Mouse (Mus musculus) liver, embryonic 11.5 days (tissue): ENCODE measurements around the gene Gm340. TPM values are rescaled to one million over a fixed set of nuclear protein-coding genes. Genes with fewer than 3 reads are reported as not detected.

Source experiments
- ATAC-seq: fragments of 200-750 bp; cut with Nextera tagmentation; replicated peaks from 2 replicates; pipeline ENCODE4 v1.8.0; 2017; ENCODE audit warnings: moderate number of reproducible peaks, mild to moderate bottlenecking, moderate TSS enrichment, moderate library complexity; ENCODE audit not compliant: low FRiP score
- DNase-seq: peaks from one replicate; pipeline ENCODE4 v3.0.0-alpha.2; 2017; ENCODE audit warnings: low spot score
- H3K27ac ChIP-seq: fragments of 300-500 bp; sonication (generic); 2 replicates; pipeline ENCODE4 v1.5.1; 2014; ENCODE audit warnings: mild to moderate bottlenecking, low read depth, low read length, control low read depth
- H3K27me3 ChIP-seq: fragments of 300-500 bp; sonication (generic); replicated peaks from 2 replicates; pipeline ENCODE4 v1.6.1; 2014; ENCODE audit warnings: low read length, mixed read lengths; ENCODE audit not compliant: control insufficient read depth, insufficient read depth
- H3K36me3 ChIP-seq: fragments of 300-500 bp; sonication (generic); 2 replicates; pipeline ENCODE4 v1.6.1; 2014; ENCODE audit warnings: mild to moderate bottlenecking, low read length, moderate library complexity, mixed read lengths; ENCODE audit not compliant: control insufficient read depth, insufficient read depth
- H3K4me1 ChIP-seq: fragments of 300-500 bp; sonication (generic); replicated peaks from 2 replicates; pipeline ENCODE4 v1.6.1; 2014; ENCODE audit warnings: low read length, mixed read lengths; ENCODE audit not compliant: control insufficient read depth, insufficient read depth
- H3K4me2 ChIP-seq: fragments of 300-500 bp; sonication (generic); 2 replicates; pipeline ENCODE4 v1.6.1; 2014; ENCODE audit warnings: mild to moderate bottlenecking, control low read depth, moderate library complexity
- H3K4me3 ChIP-seq: fragments of 300-500 bp; sonication (generic); 2 replicates; pipeline ENCODE4 v1.5.1; 2014; ENCODE audit warnings: low read depth, low read length, control low read depth
- H3K9ac ChIP-seq: fragments of 300-500 bp; sonication (generic); 2 replicates; pipeline ENCODE4 v1.6.1; 2014; ENCODE audit warnings: low read depth, low read length, control low read depth
- H3K9me3 ChIP-seq: fragments of 300-500 bp; sonication (generic); 2 replicates; pipeline ENCODE4 v1.6.1; 2016; ENCODE audit warnings: low read length, inconsistent platforms, mixed read lengths; ENCODE audit not compliant: control insufficient read depth
- WGBS: fragments of 180-500 bp; shearing (Covaris S2); extraction: QIAGEN DNeasy Blood & Tissue Kit; methylation state at CpG from one replicate; pipeline ENCODE4 v1.1.7; 2014; 5-methylcytosine and 5-hydroxymethylcytosine counted together
- microRNA-seq: library from miRNA; unstranded; fragments of <30 nt; microRNA quantifications from one replicate; pipeline ENCODE4, GENCODE M21; 2017; ENCODE audit warnings: borderline number of aligned reads
- polyA plus RNA-seq: library from polyadenylated mRNA; unstranded; fragments of >200 nt; fragmentation: Nextera tagmentation; extraction: Ambion mirVana; gene quantifications from 2 replicates; pipeline ENCODE4 v1.2.1, GENCODE M21; 2014

Gene Gm340
- polyA plus RNA-seq, 1 experiment from 2014 or later: 4.1 TPM

- no peak overlapping the region for H3K27ac ChIP-seq
- no peaks in the 10 kb centered on the region for H3K9me3 ChIP-seq
- H3K36me3 ChIP-seq: no peaks in the 10 kb centered on the region
- H3K4me3 ChIP-seq: no peak overlapping the region
- no peak overlapping the region for H3K9ac ChIP-seq
- WGBS: 79% methylated on average over 19 of the region's 19 CpGs
- DNase-seq: no peak
- no peak overlapping the region for H3K4me2 ChIP-seq
- ATAC-seq: no peak
- H3K27me3 ChIP-seq: no peaks in the 10 kb centered on the region
- no peaks in the 10 kb centered on the region for H3K4me1 ChIP-seq
Observed at GRCm38 (mm10) chr19:41618771-41619385, 36.7 kb downstream of the Gm340 start.

GRCm38 (mm10) chr19:41620366-41621092 lies 38.4 kb downstream of the Gm340 start:
- no peak for DNase-seq
- Histone ChIP-seq H3K4me2 (no peak overlapping the region), H3K4me3 (no peak overlapping the region), H3K36me3 (no peaks in the 10 kb centered on the region), H3K4me1 (no peaks in the 10 kb centered on the region), H3K9me3 (no peaks in the 10 kb centered on the region), H3K27ac (no peak overlapping the region), H3K9ac (no peak overlapping the region), H3K27me3 (no peaks in the 10 kb centered on the region)
- no peak for ATAC-seq
- WGBS: 81% methylated on average over 14 of the region's 14 CpGs

- ATAC-seq: no peak
- Histone ChIP-seq H3K9ac (no peak overlapping the region), H3K4me3 (no peak overlapping the region), H3K27me3 (no peaks in the 10 kb centered on the region), H3K4me2 (no peak overlapping the region), H3K4me1 (no peaks in the 10 kb centered on the region), H3K36me3 (no peaks in the 10 kb centered on the region), H3K9me3 (no peaks in the 10 kb centered on the region), H3K27ac (no peak overlapping the region)
- WGBS: 86% methylated on average over 11 of the region's 11 CpGs
- no peak for DNase-seq
Observed at GRCm38 (mm10) chr19:41628970-41629369, 46.8 kb downstream of the Gm340 start.

GRCm38 (mm10) chr19:41629532-41629931 lies 47.4 kb downstream of the Gm340 start:
- Histone ChIP-seq H3K4me2 (no peak overlapping the region), H3K27ac (no peak overlapping the region), H3K9ac (no peak overlapping the region), H3K27me3 (no peaks in the 10 kb centered on the region), H3K4me3 (no peak overlapping the region), H3K9me3 (no peaks in the 10 kb centered on the region), H3K4me1 (no peaks in the 10 kb centered on the region), H3K36me3 (no peaks in the 10 kb centered on the region)
- no peak for ATAC-seq
- 42% methylated on average over 5 of the region's 5 CpGs for WGBS
- peak; percentile 45 for DNase-seq

GRCm38 (mm10) chr19:41634099-41634498 lies 51.9 kb downstream of the Gm340 start:
- WGBS: 65% methylated on average over 10 of the region's 10 CpGs

GRCm38 (mm10) chr19:41634999-41635398 lies 52.8 kb downstream of the Gm340 start:
- no peak for ATAC-seq
- 67% methylated on average over 6 of the region's 6 CpGs for WGBS
- no peaks in the 10 kb centered on the region for H3K27me3 ChIP-seq
- no peak overlapping the region for H3K4me3 ChIP-seq
- no peaks in the 10 kb centered on the region for H3K4me1 ChIP-seq
- H3K4me2 ChIP-seq: no peak overlapping the region
- no peak overlapping the region for H3K27ac ChIP-seq
- no peaks in the 10 kb centered on the region for H3K36me3 ChIP-seq
- no peak overlapping the region for H3K9ac ChIP-seq
- no peaks in the 10 kb centered on the region for H3K9me3 ChIP-seq
- no peak for DNase-seq

More at GRCm38 (mm10) chr19:41634099-41634498, 51.9 kb downstream of the Gm340 start:
- H3K9ac ChIP-seq: no peak overlapping the region
- no peak overlapping the region for H3K27ac ChIP-seq
- no peak for ATAC-seq
- H3K27me3 ChIP-seq: no peaks in the 10 kb centered on the region
- H3K9me3 ChIP-seq: no peaks in the 10 kb centered on the region
- H3K36me3 ChIP-seq: no peaks in the 10 kb centered on the region
- no peaks in the 10 kb centered on the region for H3K4me1 ChIP-seq
- H3K4me3 ChIP-seq: no peak overlapping the region
- DNase-seq: no peak
- no peak overlapping the region for H3K4me2 ChIP-seq

Small RNA genes lying within 50 kb of the gene (microRNA-seq; reads per million reads assigned to microRNA genes)
- gene Mir8091: 1.4 reads per million

Other genes with a start within 250 kb of the Gm340 start
- gene Pik3ap1, start 197.3 kb upstream of the Gm340 start, polyA plus RNA-seq: 5.4 and 5.6 TPM in 2 replicates
- 10.0 and 10.4 TPM in 2 replicates for gene Lcor, start 99.7 kb upstream of the Gm340 start, polyA plus RNA-seq
- 0.16 and 0.26 TPM in 2 replicates for gene Slit1, start 161.3 kb downstream of the Gm340 start, polyA plus RNA-seq
- 55.6 and 63.4 TPM in 2 replicates for gene Arhgap19, start 219.7 kb downstream of the Gm340 start, polyA plus RNA-seq
- gene Frat1, start 247.6 kb downstream of the Gm340 start, polyA plus RNA-seq: 19.5 and 19.9 TPM in 2 replicates